Mouse (Mus musculus) adrenal gland, adult 8-10 months (tissue): ENCODE measurements around the gene Ssxb9. TPM values are rescaled to one million over a fixed set of nuclear protein-coding genes. Genes with fewer than 3 reads are reported as not detected.
"Not testable (repeated sequence)": the region's sequence is repeated elsewhere in the genome, so short reads cannot be mapped to it uniquely, and the experiment has no call there.

Experiments
- DNase-seq: peaks from one replicate; pipeline ENCODE4 v3.0.0; 2022
- total RNA-seq, 4 experiments: library from RNA; stranded (reverse); gene quantifications; 2 replicates each; pipeline ENCODE4 v1.2.4; 2022

The Ssxb9 gene
- not detected for total RNA-seq

- DNase-seq, result not testable (repeated sequence)
These were observed at the start of gene Ssxb9 for GRCm38 (mm10) chrX:8366678-8367077. Gene Ssxb9, plus strand, starts transcription at chrX:8366978.

- DNase-seq, result no peak
These were observed 39.7 kb upstream of the Ssxb9 start, which contains the start of gene Ssxb10 for GRCm38 (mm10) chrX:8327124-8327523. Gene Ssxb10, plus strand, starts transcription at chrX:8327424.

- DNase-seq, result not testable (repeated sequence)
These were observed 46.2 kb downstream of the Ssxb9 start, which contains the start of gene Ssxb1 for GRCm38 (mm10) chrX:8413005-8413404. Gene Ssxb1, plus strand, starts transcription at chrX:8413305.

Other genes starting within 250 kb of the Ssxb9 start
- 10 to 100 TPM; 55.3 to 98.1 (median 71.7) TPM for gene Wdr13, start 234.1 kb upstream of the Ssxb9 start, total RNA-seq
- gene Rbm3, start 221.1 kb upstream of the Ssxb9 start, total RNA-seq, result 100 to 1,000 TPM in 3 of 4 experiments, 10 to 100 TPM in 1; 63.7 to 233 (median 151) TPM
- 10 to 100 TPM in 2 of 4 experiments, 1 to 10 TPM in 2; 9.0 to 10.1 (median 10.0) TPM for gene Tbc1d25, start 190.8 kb upstream of the Ssxb9 start, total RNA-seq
- gene Ebp, start 173.5 kb upstream of the Ssxb9 start, total RNA-seq, result 10 to 100 TPM; 43.7 to 68.7 (median 57.6) TPM
- 10 to 100 TPM in 2 of 4 experiments, 1 to 10 TPM in 2; 7.4 to 16.0 (median 12.3) TPM for gene Porcn, start 160.5 kb upstream of the Ssxb9 start, total RNA-seq
- gene Ftsj1, start 114.6 kb upstream of the Ssxb9 start, total RNA-seq, result 10 to 100 TPM; 20.9 to 31.1 (median 26.9) TPM
- gene Slc38a5, start 95.8 kb upstream of the Ssxb9 start, total RNA-seq, result not detected
- not detected for gene Ssxb10, start 39.6 kb upstream of the Ssxb9 start, total RNA-seq
- gene Ssxb1, start 46.3 kb downstream of the Ssxb9 start, total RNA-seq, result not detected
- not detected for gene Ssxb2, start 94.7 kb downstream of the Ssxb9 start, total RNA-seq
- not detected for gene Gm14459, start 158.0 kb downstream of the Ssxb9 start, total RNA-seq
- not detected for gene Ssxb6, start 181.3 kb downstream of the Ssxb9 start, total RNA-seq
- gene Ssxb3, start 224.8 kb downstream of the Ssxb9 start, total RNA-seq, result not detected